Mouse (Mus musculus): ENCODE data around the gene Pcdh15. TPM values are rescaled to one million over a fixed set of nuclear protein-coding genes. Genes with fewer than 3 reads are reported as not detected.

Gene Pcdh15
- polyA plus RNA-seq, 1 experiment from 2014 or later: 1.3 TPM

GRCm38 (mm10) chr10:73425408-73425807 is 326.3 kb downstream of the Pcdh15 start:
- H3K9ac ChIP-seq: no peak overlapping the region
- no peak for ATAC-seq
- no peak overlapping the region for H3K4me2 ChIP-seq (replicated peaks)
- WGBS: 40% methylated on average over 3 of the region's 3 CpGs
- no peak overlapping the region for H3K27ac ChIP-seq
- no peaks in the 10 kb centered on the region for H3K4me1 ChIP-seq (replicated peaks)
- H3K4me3 ChIP-seq (replicated peaks): no peak overlapping the region
- H3K9me3 ChIP-seq: no peaks in the 10 kb centered on the region
- no peaks in the 10 kb centered on the region for H3K27me3 ChIP-seq (replicated peaks)
- no peaks in the 10 kb centered on the region for H3K36me3 ChIP-seq

GRCm38 (mm10) chr10:73431345-73431744 is 332.2 kb downstream of the Pcdh15 start:
- WGBS: 90% methylated on average over 3 of the region's 3 CpGs
- Histone ChIP-seq H3K27me3 (replicated peaks) (no peaks in the 10 kb centered on the region), H3K36me3 (no peaks in the 10 kb centered on the region), H3K4me3 (replicated peaks) (no peak overlapping the region), H3K4me1 (replicated peaks) (no peaks in the 10 kb centered on the region), H3K27ac (no peak overlapping the region), H3K9ac (no peak overlapping the region), H3K4me2 (replicated peaks) (no peak overlapping the region), H3K9me3 (no peaks in the 10 kb centered on the region)
- ATAC-seq: no peak

GRCm38 (mm10) chr10:73484082-73484481 is 384.9 kb downstream of the Pcdh15 start:
- 50% methylated on average over 2 of the region's 2 CpGs for WGBS
- H3K27ac ChIP-seq: no peak overlapping the region
- H3K4me2 ChIP-seq (replicated peaks): no peak overlapping the region

GRCm38 (mm10) chr10:73491654-73492053 is 392.5 kb downstream of the Pcdh15 start:
- Histone ChIP-seq H3K4me3 (replicated peaks) (no peak overlapping the region), H3K4me1 (replicated peaks) (no peaks in the 10 kb centered on the region), H3K36me3 (no peaks in the 10 kb centered on the region), H3K27ac (no peak overlapping the region), H3K9ac (no peak overlapping the region), H3K27me3 (replicated peaks) (no peaks in the 10 kb centered on the region), H3K9me3 (no peaks in the 10 kb centered on the region), H3K4me2 (replicated peaks) (no peak overlapping the region)
- whole genome bisulfite sequencing: 74% methylated on average over 5 of the region's 5 CpGs
- no peak for ATAC-seq

More at GRCm38 (mm10) chr10:73484082-73484481, 384.9 kb downstream of the Pcdh15 start:
- H3K9ac ChIP-seq: no peak overlapping the region
- H3K27me3 ChIP-seq (replicated peaks): no peaks in the 10 kb centered on the region
- no peaks in the 10 kb centered on the region for H3K4me1 ChIP-seq (replicated peaks)
- H3K9me3 ChIP-seq: no peaks in the 10 kb centered on the region
- H3K4me3 ChIP-seq (replicated peaks): no peak overlapping the region
- H3K36me3 ChIP-seq: no peaks in the 10 kb centered on the region
- ATAC-seq: no peak

GRCm38 (mm10) chr10:73514846-73515245 is 415.7 kb downstream of the Pcdh15 start:
- Histone ChIP-seq H3K9ac (no peak overlapping the region), H3K4me3 (replicated peaks) (no peak overlapping the region), H3K36me3 (no peaks in the 10 kb centered on the region), H3K27ac (no peak overlapping the region), H3K4me2 (replicated peaks) (no peak overlapping the region), H3K4me1 (replicated peaks) (no peaks in the 10 kb centered on the region), H3K9me3 (no peaks in the 10 kb centered on the region), H3K27me3 (replicated peaks) (no peaks in the 10 kb centered on the region)
- 72% methylated on average over 3 of the region's 3 CpGs for WGBS
- no peak for ATAC-seq

- H3K9ac ChIP-seq: no peak overlapping the region
- H3K27ac ChIP-seq: no peak overlapping the region
- no peak for ATAC-seq
- WGBS: 62% methylated on average over 2 of the region's 2 CpGs
- H3K9me3 ChIP-seq: no peaks in the 10 kb centered on the region
- H3K4me3 ChIP-seq (replicated peaks): no peak overlapping the region
- H3K36me3 ChIP-seq: no peaks in the 10 kb centered on the region
- no peaks in the 10 kb centered on the region for H3K27me3 ChIP-seq (replicated peaks)
- H3K4me1 ChIP-seq (replicated peaks): no peaks in the 10 kb centered on the region
- H3K4me2 ChIP-seq (replicated peaks): no peak overlapping the region
Observed at GRCm38 (mm10) chr10:73515742-73516141, 416.6 kb downstream of the Pcdh15 start.

GRCm38 (mm10) chr10:73519438-73519837 is 420.3 kb downstream of the Pcdh15 start:
- H3K4me3 ChIP-seq (replicated peaks): no peak overlapping the region
- no peak for ATAC-seq
- no peak overlapping the region for H3K27ac ChIP-seq
- H3K27me3 ChIP-seq (replicated peaks): no peaks in the 10 kb centered on the region
- H3K9me3 ChIP-seq: no peaks in the 10 kb centered on the region
- H3K36me3 ChIP-seq: no peaks in the 10 kb centered on the region
- no peak overlapping the region for H3K9ac ChIP-seq
- H3K4me2 ChIP-seq (replicated peaks): no peak overlapping the region
- WGBS: 87% methylated on average over 3 of the region's 3 CpGs
- no peaks in the 10 kb centered on the region for H3K4me1 ChIP-seq (replicated peaks)

GRCm38 (mm10) chr10:73552831-73553230 is 453.7 kb downstream of the Pcdh15 start:
- H3K4me1 ChIP-seq (replicated peaks): no peaks in the 10 kb centered on the region
- H3K27ac ChIP-seq: no peak overlapping the region
- H3K27me3 ChIP-seq (replicated peaks): no peaks in the 10 kb centered on the region
- no peak overlapping the region for H3K4me2 ChIP-seq (replicated peaks)
- H3K4me3 ChIP-seq (replicated peaks): no peak overlapping the region
- no peak for ATAC-seq
- no peaks in the 10 kb centered on the region for H3K9me3 ChIP-seq
- no peak overlapping the region for H3K9ac ChIP-seq
- no peaks in the 10 kb centered on the region for H3K36me3 ChIP-seq
- WGBS: 89% methylated on average over 10 of the region's 10 CpGs

GRCm38 (mm10) chr10:73564216-73564615 is 465.1 kb downstream of the Pcdh15 start:
- Histone ChIP-seq H3K27me3 (replicated peaks) (no peaks in the 10 kb centered on the region), H3K9me3 (no peaks in the 10 kb centered on the region), H3K4me1 (replicated peaks) (no peaks in the 10 kb centered on the region), H3K36me3 (no peaks in the 10 kb centered on the region), H3K9ac (no peak overlapping the region), H3K27ac (no peak overlapping the region), H3K4me3 (replicated peaks) (no peak overlapping the region), H3K4me2 (replicated peaks) (no peak overlapping the region)
- 70% methylated on average over 7 of the region's 7 CpGs for WGBS
- no peak for ATAC-seq

GRCm38 (mm10) chr10:73574711-73575297 is 475.7 kb downstream of the Pcdh15 start:
- Histone ChIP-seq H3K36me3 (no peaks in the 10 kb centered on the region), H3K9me3 (no peaks in the 10 kb centered on the region), H3K27ac (no peak overlapping the region), H3K4me2 (replicated peaks) (no peak overlapping the region), H3K27me3 (replicated peaks) (no peaks in the 10 kb centered on the region), H3K9ac (no peak overlapping the region), H3K4me3 (replicated peaks) (no peak overlapping the region), H3K4me1 (replicated peaks) (no peaks in the 10 kb centered on the region)
- no peak for ATAC-seq
- 84% methylated on average over 5 of the region's 5 CpGs for WGBS

GRCm38 (mm10) chr10:73667501-73667900 is 568.4 kb downstream of the Pcdh15 start:
- no peaks in the 10 kb centered on the region for H3K9me3 ChIP-seq
- no peak overlapping the region for H3K4me3 ChIP-seq (replicated peaks)
- no peak overlapping the region for H3K27ac ChIP-seq
- no peaks in the 10 kb centered on the region for H3K4me1 ChIP-seq (replicated peaks)
- no peak overlapping the region for H3K9ac ChIP-seq
- H3K4me2 ChIP-seq (replicated peaks): no peak overlapping the region
- no peak for ATAC-seq
- WGBS: 82% methylated on average over 1 of the region's 1 CpGs
- no peaks in the 10 kb centered on the region for H3K27me3 ChIP-seq (replicated peaks)
- no peaks in the 10 kb centered on the region for H3K36me3 ChIP-seq

GRCm38 (mm10) chr10:73700519-73701286 is 601.6 kb downstream of the Pcdh15 start:
- Histone ChIP-seq H3K4me3 (replicated peaks) (no peak overlapping the region), H3K9me3 (no peaks in the 10 kb centered on the region), H3K4me1 (replicated peaks) (no peaks in the 10 kb centered on the region), H3K9ac (no peak overlapping the region), H3K4me2 (replicated peaks) (no peak overlapping the region), H3K36me3 (no peaks in the 10 kb centered on the region), H3K27ac (no peak overlapping the region), H3K27me3 (replicated peaks) (no peaks in the 10 kb centered on the region)
- ATAC-seq: no peak
- WGBS: 57% methylated on average over 5 of the region's 5 CpGs

Measured in intestine, embryonic 15.5 days (tissue).